Mouse (Mus musculus): ENCODE measurements around the gene Cnr2. TPM values are rescaled to one million over a fixed set of nuclear protein-coding genes. Genes with fewer than 3 reads are reported as not detected.

The Cnr2 gene
- polyA plus RNA-seq, 1 experiment from 2014 or later, result 0.15 TPM

DNA sequence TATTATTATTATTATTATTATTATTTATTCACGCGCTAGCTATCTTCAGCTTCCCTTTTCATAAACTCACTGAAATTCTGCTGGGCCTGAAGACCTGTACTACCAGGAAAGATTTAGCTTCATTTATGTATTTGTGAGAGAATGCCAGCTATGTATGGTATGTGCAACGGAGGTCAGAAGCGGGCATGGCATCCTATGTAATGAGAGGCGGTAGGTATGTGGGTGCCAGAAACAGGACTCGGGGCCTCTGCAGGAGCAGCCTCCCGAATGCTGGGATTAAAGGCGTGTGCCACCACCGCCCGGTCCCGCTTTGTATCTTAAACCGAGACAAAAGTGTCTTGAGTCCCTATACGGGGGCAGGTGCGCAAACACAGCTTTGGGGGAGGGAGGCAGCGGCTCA is 67.8 kb downstream of the Cnr2 start:
- peak overlapping the region; percentile 90 for H3K27ac ChIP-seq
- H3K4me3 ChIP-seq, result peak overlapping the region; percentile 65
- peak overlapping the region; percentile 80 for H3K9ac ChIP-seq
- peaks cover 18% of the 10 kb centered on the region for H3K4me1 ChIP-seq
- H3K9me3 ChIP-seq (replicated peaks), result no peaks in the 10 kb centered on the region
- peak; percentile 24 for ATAC-seq (ENCODE audit: low FRiP score)
- H3K36me3 ChIP-seq, result peaks cover 54% of the 10 kb centered on the region
- H3K4me2 ChIP-seq (replicated peaks), result peak overlapping the region; percentile 77
- no peaks in the 10 kb centered on the region; the same call in 1 of the 2 replicates for H3K27me3 ChIP-seq
- WGBS, result 7% methylated on average over 15 of the region's 15 CpGs

- Histone ChIP-seq H3K27ac (peak within 1 kb of the TSS; percentile 90), H3K4me1 (peaks cover 20% of the 10 kb centered on the region), H3K36me3 (peaks cover 55% of the 10 kb centered on the region), H3K9me3 (replicated peaks) (no peaks in the 10 kb centered on the region), H3K27me3 (no peaks in the 10 kb centered on the region; the same call in 1 of the 2 replicates), H3K9ac (peak within 1 kb of the TSS; percentile 80), H3K4me3 (peak within 1 kb of the TSS; percentile 65), H3K4me2 (replicated peaks) (peak within 1 kb of the TSS; percentile 77)
- ATAC-seq (ENCODE audit: low FRiP score), result peak; percentile 93
- under 1% methylated on average over 56 of the region's 56 CpGs for WGBS
Measured at GRCm38 (mm10) chr4:135963457-135964193, 68.4 kb downstream of the Cnr2 start, which contains the start of gene Gale. Gene Gale (plus strand): TSS chr4:135963727.

DNA sequence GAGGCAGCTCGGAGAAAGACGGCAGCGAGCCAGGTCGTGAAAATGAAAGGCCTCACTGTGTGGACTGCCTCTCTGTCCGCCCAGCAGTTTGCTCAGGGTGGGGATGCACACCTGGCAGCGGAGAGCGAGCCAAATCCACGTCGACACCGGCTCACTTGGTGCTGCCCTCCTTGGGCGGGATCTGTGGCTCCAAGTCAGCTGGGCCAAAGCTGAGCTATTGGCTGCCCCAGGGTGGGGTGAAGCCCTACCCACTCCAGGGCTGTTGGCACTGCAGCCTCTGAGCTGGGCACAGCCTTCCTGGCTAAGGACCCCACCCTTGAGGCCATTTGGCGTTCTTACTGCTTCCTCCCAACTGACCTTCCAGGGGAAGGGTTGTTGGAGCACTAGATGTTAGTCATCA is 69.2 kb downstream of the Cnr2 start:
- no peaks in the 10 kb centered on the region for H3K9me3 ChIP-seq (replicated peaks)
- no peaks in the 10 kb centered on the region; the same call in 1 of the 2 replicates for H3K27me3 ChIP-seq
- no peak for ATAC-seq (ENCODE audit: low FRiP score)
- peak overlapping the region; percentile 80 for H3K9ac ChIP-seq
- H3K4me1 ChIP-seq, result peaks cover 25% of the 10 kb centered on the region
- peak overlapping the region; percentile 77 for H3K4me2 ChIP-seq (replicated peaks)
- peaks cover 55% of the 10 kb centered on the region for H3K36me3 ChIP-seq
- no peak overlapping the region for H3K27ac ChIP-seq
- WGBS, result 6% methylated on average over 12 of the region's 12 CpGs
- peak overlapping the region; percentile 65 for H3K4me3 ChIP-seq

GRCm38 (mm10) chr4:135965113-135965512 is 69.9 kb downstream of the Cnr2 start:
- H3K9me3 ChIP-seq (replicated peaks), result no peaks in the 10 kb centered on the region
- WGBS, result 91% methylated on average over 9 of the region's 9 CpGs
- H3K9ac ChIP-seq, result no peak overlapping the region
- no peak for ATAC-seq (ENCODE audit: low FRiP score)
- H3K4me1 ChIP-seq, result peaks cover 31% of the 10 kb centered on the region
- no peak overlapping the region for H3K27ac ChIP-seq
- H3K27me3 ChIP-seq, result no peaks in the 10 kb centered on the region; the same call in 1 of the 2 replicates
- peaks cover 55% of the 10 kb centered on the region for H3K36me3 ChIP-seq
- no peak overlapping the region for H3K4me3 ChIP-seq
- no peak overlapping the region for H3K4me2 ChIP-seq (replicated peaks)

DNA sequence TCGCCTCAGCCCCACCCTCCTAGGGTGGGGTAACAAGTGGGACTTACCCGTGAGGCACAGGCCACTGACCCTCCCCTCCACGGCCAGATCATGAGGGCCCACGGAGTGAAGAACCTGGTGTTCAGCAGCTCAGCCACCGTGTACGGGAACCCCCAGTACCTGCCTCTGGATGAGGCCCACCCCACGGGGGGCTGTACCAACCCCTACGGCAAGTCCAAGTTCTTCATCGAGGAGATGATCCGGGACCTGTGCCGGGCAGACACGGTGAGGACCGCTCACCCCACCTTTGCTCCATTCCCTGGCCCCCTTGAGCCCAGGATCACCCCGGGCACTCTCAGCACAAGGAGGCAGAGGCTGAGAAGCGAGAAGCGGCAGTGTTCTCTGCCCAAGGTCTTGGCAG is 71.1 kb downstream of the Cnr2 start:
- Histone ChIP-seq H3K4me3 (no peak overlapping the region), H3K27me3 (no peaks in the 10 kb centered on the region; the same call in 1 of the 2 replicates), H3K36me3 (peaks cover 59% of the 10 kb centered on the region), H3K4me2 (replicated peaks) (no peak overlapping the region), H3K4me1 (peaks cover 36% of the 10 kb centered on the region), H3K27ac (no peak overlapping the region), H3K9me3 (replicated peaks) (no peaks in the 10 kb centered on the region), H3K9ac (no peak overlapping the region)
- WGBS, result 95% methylated on average over 16 of the region's 16 CpGs
- ATAC-seq (ENCODE audit: low FRiP score), result no peak

- Histone ChIP-seq H3K9ac (no peak overlapping the region), H3K27me3 (no peaks in the 10 kb centered on the region; the same call in 1 of the 2 replicates), H3K36me3 (peaks cover 52% of the 10 kb centered on the region), H3K4me1 (peaks cover 43% of the 10 kb centered on the region), H3K9me3 (replicated peaks) (no peaks in the 10 kb centered on the region), H3K4me3 (no peak overlapping the region), H3K27ac (no peak overlapping the region), H3K4me2 (replicated peaks) (no peak overlapping the region)
- no peak for ATAC-seq (ENCODE audit: low FRiP score)
- 93% methylated on average over 18 of the region's 18 CpGs for WGBS
Measured at GRCm38 (mm10) chr4:135967086-135967760, 72.0 kb downstream of the Cnr2 start.

GRCm38 (mm10) chr4:135968271-135968869 is 73.2 kb downstream of the Cnr2 start:
- Histone ChIP-seq H3K4me3 (no peak overlapping the region), H3K27me3 (no peaks in the 10 kb centered on the region; the same call in 1 of the 2 replicates), H3K9me3 (replicated peaks) (no peaks in the 10 kb centered on the region), H3K4me2 (replicated peaks) (no peak overlapping the region), H3K27ac (no peak overlapping the region), H3K36me3 (peaks cover 52% of the 10 kb centered on the region), H3K9ac (no peak overlapping the region), H3K4me1 (peaks cover 41% of the 10 kb centered on the region)
- 60% methylated on average over 19 of the region's 19 CpGs for WGBS
- no peak for ATAC-seq (ENCODE audit: low FRiP score)

DNA sequence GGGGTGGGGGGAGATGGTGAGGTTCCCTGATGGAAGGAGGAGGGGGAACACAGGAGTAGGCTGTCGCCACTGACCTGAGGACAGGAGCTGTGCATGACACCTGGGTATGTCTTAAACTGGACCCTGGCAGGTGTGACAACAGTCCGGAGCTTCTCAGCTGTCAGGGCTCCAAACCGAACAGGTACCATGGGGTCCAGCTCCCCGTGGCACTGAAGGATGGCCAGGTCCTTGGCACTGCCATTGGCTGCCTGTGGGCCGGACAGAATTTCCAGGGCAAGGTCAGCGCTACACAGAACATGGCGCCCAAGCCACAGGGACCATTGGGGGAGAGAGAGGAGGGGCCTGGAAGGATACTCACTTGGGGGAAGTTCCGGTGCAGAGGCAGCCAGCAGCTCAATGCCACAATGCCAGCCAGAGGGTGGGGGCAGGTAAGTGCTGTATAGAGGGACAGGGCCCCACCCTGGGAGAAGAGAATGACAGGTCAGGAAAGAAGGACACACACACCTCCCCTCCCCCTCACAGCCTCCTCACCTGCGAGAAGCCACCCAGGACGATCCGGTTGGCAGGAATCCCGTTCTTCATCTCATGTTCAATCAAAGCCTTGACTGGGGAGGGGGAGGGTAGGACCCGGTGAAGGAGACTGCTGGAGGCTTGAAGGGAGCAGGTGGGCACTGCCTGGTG is 74.0 kb downstream of the Cnr2 start:
- no peak overlapping the region for H3K4me3 ChIP-seq
- peaks cover 39% of the 10 kb centered on the region for H3K4me1 ChIP-seq
- H3K27me3 ChIP-seq, result no peaks in the 10 kb centered on the region; the same call in 1 of the 2 replicates
- WGBS, result 89% methylated on average over 13 of the region's 13 CpGs
- no peaks in the 10 kb centered on the region for H3K9me3 ChIP-seq (replicated peaks)
- H3K9ac ChIP-seq, result no peak overlapping the region
- H3K36me3 ChIP-seq, result peaks cover 53% of the 10 kb centered on the region
- ATAC-seq (ENCODE audit: low FRiP score), result no peak
- no peak overlapping the region for H3K27ac ChIP-seq
- no peak overlapping the region for H3K4me2 ChIP-seq (replicated peaks)

Other genes with a start within 250 kb of the Cnr2 start
- gene Ifnlr1, start 209.1 kb upstream of the Cnr2 start, polyA plus RNA-seq (2016; fragmentation: Nextera tagmentation; extraction: Ambion mirVana), result 0.42 and 0.65 TPM in 2 replicates
- not detected in 2 replicates for gene Il22ra1, start 167.2 kb upstream of the Cnr2 start, polyA plus RNA-seq (2016; fragmentation: Nextera tagmentation; extraction: Ambion mirVana)
- 0.35 and 1.5 TPM in 2 replicates for gene Myom3, start 135.7 kb upstream of the Cnr2 start, polyA plus RNA-seq (2016; fragmentation: Nextera tagmentation; extraction: Ambion mirVana)
- gene Srsf10, start 39.6 kb upstream of the Cnr2 start, polyA plus RNA-seq (2016; fragmentation: Nextera tagmentation; extraction: Ambion mirVana), result 312 and 328 TPM in 2 replicates
- 152 and 154 TPM in 2 replicates for gene Pnrc2, start 21.5 kb upstream of the Cnr2 start, polyA plus RNA-seq (2016; fragmentation: Nextera tagmentation; extraction: Ambion mirVana)
- gene Fuca1, start 25.3 kb downstream of the Cnr2 start, polyA plus RNA-seq (2016; fragmentation: Nextera tagmentation; extraction: Ambion mirVana), result 50.2 and 54.1 TPM in 2 replicates
- 55.6 and 60.2 TPM in 2 replicates for gene Hmgcl, start 51.1 kb downstream of the Cnr2 start, polyA plus RNA-seq (2016; fragmentation: Nextera tagmentation; extraction: Ambion mirVana)
- 35.3 and 35.5 TPM in 2 replicates for gene Gale, start 68.3 kb downstream of the Cnr2 start, polyA plus RNA-seq (2016; fragmentation: Nextera tagmentation; extraction: Ambion mirVana)
- 153 and 167 TPM in 2 replicates for gene Lypla2, start 77.2 kb downstream of the Cnr2 start, polyA plus RNA-seq (2016; fragmentation: Nextera tagmentation; extraction: Ambion mirVana)
- gene Pithd1, start 91.9 kb downstream of the Cnr2 start, polyA plus RNA-seq (2016; fragmentation: Nextera tagmentation; extraction: Ambion mirVana), result 58.3 and 59.8 TPM in 2 replicates
- 36.5 and 41.5 TPM in 2 replicates for gene Eloa, start 126.4 kb downstream of the Cnr2 start, polyA plus RNA-seq (2016; fragmentation: Nextera tagmentation; extraction: Ambion mirVana)
- gene Rpl11, start 158.0 kb downstream of the Cnr2 start, polyA plus RNA-seq (2016; fragmentation: Nextera tagmentation; extraction: Ambion mirVana), result 277 and 292 TPM in 2 replicates
- 372 and 426 TPM in 2 replicates for gene Id3, start 248.1 kb downstream of the Cnr2 start, polyA plus RNA-seq (2016; fragmentation: Nextera tagmentation; extraction: Ambion mirVana)